Mouse (Mus musculus) lung, postnatal 0 days (tissue): ENCODE measurements around the gene Dscam.

Source experiments
- CTCF ChIP-seq: IDR thresholded peaks from 2 replicates; pipeline ENCODE4 v1.5.1; 2016; ENCODE audit warnings: antibody characterized with exemption, mild to moderate bottlenecking
- EP300 ChIP-seq: IDR thresholded peaks from 2 replicates; pipeline ENCODE4 v1.6.1; 2016; ENCODE audit warnings: antibody characterized with exemption, mild to moderate bottlenecking, control low read depth

- TF ChIP-seq CTCF (no peak), EP300 (no peak)
Measured at GRCm38 (mm10) chr16:96758381-96758780, 412.2 kb downstream of the Dscam start.
